Mouse (Mus musculus) liver, adult 2 months (tissue): Measurements from ENCODE around the gene Cad. TPM values are rescaled to one million over a fixed set of nuclear protein-coding genes. Genes with fewer than 3 reads are reported as not detected.
A peak's percentile ranks its signal among the peaks of the same experiment; 100 is the strongest.

Source experiments
- DNase-seq: peaks from one replicate; pipeline ENCODE4 v3.0.0-alpha.2; 2011; ENCODE audit warnings: low read depth, low spot score; ENCODE audit errors: extremely low read depth
- H3K27ac ChIP-seq: fragments of 200-500 bp; replicated peaks from 2 replicates; pipeline ENCODE4 v1.5.1; 2012; ENCODE audit warnings: low read depth, mild to moderate bottlenecking, control low read depth, inconsistent platforms, low read length; ENCODE audit not compliant: insufficient read depth
- H3K27me3 ChIP-seq: fragments of 200-500 bp; 2 replicates; pipeline ENCODE4 v1.6.1; 2012; ENCODE audit warnings: mild to moderate bottlenecking, moderate library complexity, low read length, inconsistent platforms; ENCODE audit not compliant: control insufficient read depth, insufficient read depth
- H3K36me3 ChIP-seq: fragments of 200-500 bp; 2 replicates; pipeline ENCODE4 v1.6.1; 2012; ENCODE audit warnings: low read length, inconsistent platforms; ENCODE audit not compliant: control insufficient read depth, insufficient read depth
- H3K4me1 ChIP-seq: fragments of 200-500 bp; 2 replicates; pipeline ENCODE4 v1.6.1; 2011; ENCODE audit warnings: low read length; ENCODE audit not compliant: control insufficient read depth, insufficient read depth
- H3K4me3 ChIP-seq: fragments of 200-500 bp; 2 replicates; pipeline ENCODE4 v1.5.1; 2011; ENCODE audit warnings: low read depth, mild to moderate bottlenecking, control low read depth, low read length, moderate library complexity; ENCODE audit not compliant: insufficient read depth
- H3K79me2 ChIP-seq: fragments of 200-500 bp; 2 replicates; pipeline ENCODE4 v1.6.1; 2012; ENCODE audit warnings: inconsistent platforms, mild to moderate bottlenecking, low read length, moderate library complexity; ENCODE audit not compliant: control insufficient read depth, insufficient read depth
- H3K9ac ChIP-seq: fragments of 200-500 bp; 2 replicates; pipeline ENCODE4 v1.6.1; 2012; ENCODE audit warnings: low read depth, mild to moderate bottlenecking, control low read depth, inconsistent platforms, low read length
- CTCF ChIP-seq: fragments of 200-500 bp; IDR thresholded peaks from 2 replicates; pipeline ENCODE4 v1.5.1; 2011; ENCODE audit warnings: low read depth, low read length, control low read depth
- POLR2A ChIP-seq: fragments of 200-500 bp; IDR thresholded peaks from 2 replicates; pipeline ENCODE4 v1.6.1; 2011; ENCODE audit warnings: low read length, control low read depth; ENCODE audit not compliant: insufficient read depth; ENCODE audit errors: extremely low read depth
- WGBS: fragments of 180-500 bp; shearing (Covaris S2); methylation state at CpG from one replicate; pipeline ENCODE4 v1.1.7; 2018; 5-methylcytosine and 5-hydroxymethylcytosine counted together
- polyA plus RNA-seq: library from polyadenylated mRNA; depleted of rRNA; stranded (reverse); fragments of >200 nt; gene quantifications from 2 replicates; pipeline ENCODE4 v1.2.3, GENCODE M21; 2012
- total RNA-seq: library from RNA; depleted of rRNA; stranded (reverse); fragments of >200 nt; gene quantifications from 2 replicates; pipeline ENCODE4 v1.2.3, GENCODE M21; 2014

The Cad gene
- total and polyA plus RNA-seq, 2 experiments = 10.7 to 12.7 TPM

GRCm38 (mm10) chr5:31086606-31087005, 32.0 kb downstream of the Cad start:
- no peak overlapping the region for H3K9ac ChIP-seq
- H3K4me1 ChIP-seq = no peaks in the 10 kb centered on the region
- no peaks in the 10 kb centered on the region for H3K36me3 ChIP-seq
- no peak for DNase-seq
- H3K79me2 ChIP-seq = no peaks in the 10 kb centered on the region
- no peak overlapping the region for H3K4me3 ChIP-seq
- H3K27ac ChIP-seq = no peak overlapping the region
- 59% methylated on average over 7 of the region's 7 CpGs for WGBS
- no peaks in the 10 kb centered on the region; the same call in 1 of the 2 replicates for H3K27me3 ChIP-seq
- TF ChIP-seq POLR2A (no peak), CTCF (no peak)

GRCm38 (mm10) chr5:31087131-31087530, 32.6 kb downstream of the Cad start:
- Histone ChIP-seq H3K27ac (no peak overlapping the region), H3K79me2 (no peaks in the 10 kb centered on the region), H3K9ac (no peak overlapping the region), H3K4me1 (no peaks in the 10 kb centered on the region), H3K27me3 (peaks cover 2% of the 10 kb centered on the region; the same call in 1 of the 2 replicates), H3K36me3 (no peaks in the 10 kb centered on the region), H3K4me3 (no peak overlapping the region)
- TF ChIP-seq POLR2A (no peak), CTCF (no peak)
- WGBS = 80% methylated on average over 2 of the region's 2 CpGs
- no peak for DNase-seq

- no peaks in the 10 kb centered on the region for H3K79me2 ChIP-seq
- no peaks in the 10 kb centered on the region for H3K36me3 ChIP-seq
- no peak for DNase-seq
- H3K27me3 ChIP-seq = peaks cover 11% of the 10 kb centered on the region
- no peak for TF ChIP-seq POLR2A
- TF ChIP-seq CTCF = no peak
- peak overlapping the region; percentile 59; the same call in 1 of the 2 replicates for H3K4me3 ChIP-seq
- H3K9ac ChIP-seq = peak overlapping the region; percentile 59
- WGBS = 15% methylated on average over 36 of the region's 53 CpGs
- peaks cover 10% of the 10 kb centered on the region for H3K4me1 ChIP-seq
- no peak overlapping the region for H3K27ac ChIP-seq
Observed at GRCm38 (mm10) chr5:31092231-31092975, 37.8 kb downstream of the Cad start.

GRCm38 (mm10) chr5:31093151-31094041, 38.8 kb downstream of the Cad start:
- H3K27me3 ChIP-seq = peaks cover 11% of the 10 kb centered on the region
- TF ChIP-seq POLR2A (no peak), CTCF (no peak)
- peaks cover 10% of the 10 kb centered on the region for H3K4me1 ChIP-seq
- no peaks in the 10 kb centered on the region for H3K36me3 ChIP-seq
- WGBS = 2% methylated on average over 53 of the region's 54 CpGs
- peak overlapping the region; percentile 56; the same call in 1 of the 2 replicates for H3K9ac ChIP-seq
- H3K27ac ChIP-seq = peak overlapping the region; percentile 45; the same call in 1 of the 2 replicates
- H3K79me2 ChIP-seq = no peaks in the 10 kb centered on the region
- peak overlapping the region; percentile 59 for H3K4me3 ChIP-seq
- DNase-seq = peak; percentile 70

GRCm38 (mm10) chr5:31094100-31094798, 39.7 kb downstream of the Cad start:
- 2% methylated on average over 29 of the region's 29 CpGs for WGBS
- Histone ChIP-seq H3K4me3 (no peak overlapping the region), H3K4me1 (peaks cover 10% of the 10 kb centered on the region), H3K9ac (no peak overlapping the region), H3K79me2 (no peaks in the 10 kb centered on the region), H3K27ac (no peak overlapping the region), H3K36me3 (no peaks in the 10 kb centered on the region), H3K27me3 (peaks cover 11% of the 10 kb centered on the region)
- DNase-seq = no peak
- no peak for TF ChIP-seq POLR2A
- no peak for TF ChIP-seq CTCF
